Mouse (Mus musculus) cerebellum, adult 2 months (tissue): ENCODE results near the gene Dnajc2.

Source experiments
- CTCF ChIP-seq: fragments of 200-500 bp; IDR thresholded peaks from 2 replicates; pipeline ENCODE4 v1.5.1; 2011; ENCODE audit warnings: low read depth, mild to moderate bottlenecking, control low read depth, low read length, moderate library complexity, borderline replicate concordance; ENCODE audit not compliant: insufficient read depth
- POLR2A ChIP-seq: fragments of 200-500 bp; IDR thresholded peaks from 2 replicates; pipeline ENCODE4 v1.6.1; 2011; ENCODE audit warnings: low read length, control low read depth, borderline replicate concordance; ENCODE audit not compliant: insufficient read depth

DNA sequence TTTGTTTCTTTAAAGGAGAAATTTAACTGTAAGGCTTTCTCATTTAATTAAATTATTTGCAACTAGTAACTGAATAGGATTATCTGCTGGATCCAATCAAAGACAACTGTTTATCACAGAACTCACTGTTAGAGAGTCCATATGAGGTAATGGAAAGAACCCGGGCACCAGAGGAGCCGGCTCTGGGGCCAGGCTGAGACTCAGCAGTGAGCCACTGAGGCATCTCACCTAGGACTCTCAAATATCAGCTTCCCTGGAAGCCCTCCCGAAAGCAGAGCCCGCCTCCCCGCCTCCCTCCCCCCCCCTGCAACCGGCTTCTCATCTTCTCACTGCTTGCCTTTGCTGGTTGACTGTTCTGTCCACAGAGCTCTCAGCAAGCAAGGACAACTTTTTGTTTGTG lies 42.6 kb upstream of the Dnajc2 start:
- TF ChIP-seq POLR2A (no peak), CTCF (no peak)
